Mouse (Mus musculus) heart, embryonic 14.5 days (tissue): ENCODE results near the gene Col7a1. TPM values are rescaled to one million over a fixed set of nuclear protein-coding genes. Genes with fewer than 3 reads are reported as not detected.

Experiments
- ATAC-seq: fragments of 200-750 bp; cut with Nextera tagmentation; 2 replicates; pipeline ENCODE4 v1.8.0; 2017; ENCODE audit warnings: low read depth, moderate TSS enrichment; ENCODE audit not compliant: insufficient number of reproducible peaks, insufficient read depth, low FRiP score
- H3K27ac ChIP-seq, 2 experiments: fragments of 200-500 bp in 1 of 2; fragments of 300-500 bp in 1 of 2; sonication (generic) in 1 of 2; replicated peaks in 1 of 2; 2 replicates each; pipeline ENCODE4 v1.5.1; 2012 to 2014; ENCODE audit warnings: low read depth in 2 of 2, low read length in 2 of 2, control low read depth in 1 of 2, mild to moderate bottlenecking in 1 of 2, mixed read lengths in 1 of 2; ENCODE audit not compliant: control insufficient read depth in 1 of 2, insufficient read depth in 1 of 2
- H3K27me3 ChIP-seq: fragments of 300-500 bp; sonication (generic); 2 replicates; pipeline ENCODE4 v1.6.1; 2014; ENCODE audit warnings: mild to moderate bottlenecking, low read length, control low read depth; ENCODE audit not compliant: control insufficient read depth, insufficient read depth
- H3K36me3 ChIP-seq: fragments of 300-500 bp; sonication (generic); 2 replicates; pipeline ENCODE4 v1.6.1; 2014; ENCODE audit warnings: mild to moderate bottlenecking, control low read depth, low read length, mixed read lengths; ENCODE audit not compliant: control insufficient read depth, insufficient read depth
- H3K4me1 ChIP-seq, 2 experiments: fragments of 200-500 bp in 1 of 2; fragments of 300-500 bp in 1 of 2; sonication (generic) in 1 of 2; 2 replicates each; pipeline ENCODE4 v1.6.1; 2012 to 2014; ENCODE audit warnings: low read length in 2 of 2, control low read depth in 1 of 2, mixed read lengths in 1 of 2; ENCODE audit not compliant: control insufficient read depth in 2 of 2, insufficient read depth in 2 of 2
- H3K4me2 ChIP-seq: fragments of 300-500 bp; sonication (generic); 2 replicates; pipeline ENCODE4 v1.6.1; 2014; ENCODE audit warnings: mild to moderate bottlenecking, low read length
- H3K4me3 ChIP-seq, 2 experiments: fragments of 200-500 bp in 1 of 2; fragments of 300-500 bp in 1 of 2; sonication (generic) in 1 of 2; 2 replicates each; pipeline ENCODE4 v1.5.1; 2012 to 2014; ENCODE audit warnings: low read length in 2 of 2, mild to moderate bottlenecking in 2 of 2, control low read depth in 1 of 2, low read depth in 1 of 2, moderate library complexity in 1 of 2; ENCODE audit not compliant: control insufficient read depth in 1 of 2, insufficient read depth in 1 of 2
- H3K9ac ChIP-seq: fragments of 300-500 bp; sonication (generic); 2 replicates; pipeline ENCODE4 v1.6.1; 2014; ENCODE audit warnings: mild to moderate bottlenecking, low read length
- H3K9me3 ChIP-seq: fragments of 300-500 bp; sonication (generic); 2 replicates; pipeline ENCODE4 v1.6.1; 2016; ENCODE audit warnings: low read length, control low read depth; ENCODE audit not compliant: control insufficient read depth
- WGBS: fragments of 180-500 bp; shearing (Covaris S2); extraction: QIAGEN DNeasy Blood & Tissue Kit; methylation state at CpG from one replicate; pipeline ENCODE4 v1.1.7; 2014; 5-methylcytosine and 5-hydroxymethylcytosine counted together
- polyA plus RNA-seq: library from polyadenylated mRNA; unstranded; fragments of >200 nt; fragmentation: Nextera tagmentation; extraction: Ambion mirVana; gene quantifications from 2 replicates; pipeline ENCODE4 v1.2.1, GENCODE M21; 2014

Gene Col7a1
- polyA plus RNA-seq, 1 experiment from 2014 or later = 0.72 TPM

GRCm38 (mm10) chr9:108987704-108988350, 34.4 kb downstream of the Col7a1 start:
- 19% methylated on average over 15 of the region's 15 CpGs for WGBS
- Histone ChIP-seq H3K27ac (no peak overlapping the region), H3K9ac (peak overlapping the region; percentile 50; the same call in 1 of the 2 replicates), H3K4me3 (peak overlapping the region in 1 of 2 experiments; percentile 16; a peak in 1 of 4 replicates), H3K27me3 (no peaks in the 10 kb centered on the region), H3K4me2 (peak overlapping the region; percentile 56), H3K36me3 (no peaks in the 10 kb centered on the region), H3K9me3 (no peaks in the 10 kb centered on the region), H3K4me1 (peaks cover 33 to 40% of the 10 kb centered on the region in 2 experiments)
- ATAC-seq = no peak

- WGBS = 63% methylated on average over 4 of the region's 4 CpGs
- no peak overlapping the region for H3K9ac ChIP-seq
- peaks cover 33 to 43% of the 10 kb centered on the region in 2 experiments for H3K4me1 ChIP-seq
Observed at GRCm38 (mm10) chr9:108989802-108990461, 36.5 kb downstream of the Col7a1 start.

GRCm38 (mm10) chr9:108990462-108990820, 37.1 kb downstream of the Col7a1 start:
- no peaks in the 10 kb centered on the region for H3K27me3 ChIP-seq
- no peak overlapping the region for H3K9ac ChIP-seq
- H3K36me3 ChIP-seq = no peaks in the 10 kb centered on the region
- no peak overlapping the region for H3K4me3 ChIP-seq
- WGBS = 87% methylated on average over 7 of the region's 7 CpGs
- H3K4me2 ChIP-seq = no peak overlapping the region
- no peaks in the 10 kb centered on the region for H3K9me3 ChIP-seq
- H3K27ac ChIP-seq = peak overlapping the region; percentile 16 to 86; a peak in 3 of 4 replicates
- peaks cover 33 to 43% of the 10 kb centered on the region in 2 experiments for H3K4me1 ChIP-seq
- no peak for ATAC-seq

More at GRCm38 (mm10) chr9:108989802-108990461, 36.5 kb downstream of the Col7a1 start:
- H3K27ac ChIP-seq = peak overlapping the region; percentile 21 to 86; a peak in 3 of 4 replicates
- no peak overlapping the region for H3K4me3 ChIP-seq
- no peak for ATAC-seq
- no peaks in the 10 kb centered on the region for H3K36me3 ChIP-seq
- no peaks in the 10 kb centered on the region for H3K9me3 ChIP-seq
- no peaks in the 10 kb centered on the region for H3K27me3 ChIP-seq
- peak overlapping the region; percentile 11; the same call in 1 of the 2 replicates for H3K4me2 ChIP-seq

- H3K9me3 ChIP-seq = no peaks in the 10 kb centered on the region
- peak within 1 kb of the TSS; percentile 86 to 88 for H3K27ac ChIP-seq
- H3K9ac ChIP-seq = peak within 1 kb of the TSS; percentile 72
- peak within 1 kb of the TSS; percentile 52 to 71 for H3K4me3 ChIP-seq
- H3K4me2 ChIP-seq = peak within 1 kb of the TSS; percentile 88
- under 1% methylated on average over 31 of the region's 31 CpGs for WGBS
- no peaks in the 10 kb centered on the region for H3K36me3 ChIP-seq
- peak; percentile 92 for ATAC-seq
- H3K4me1 ChIP-seq = peaks cover 33 to 43% of the 10 kb centered on the region in 2 experiments
- H3K27me3 ChIP-seq = no peaks in the 10 kb centered on the region
Observed at GRCm38 (mm10) chr9:108991428-108992084, 38.2 kb downstream of the Col7a1 start, which contains the start of gene Pfkfb4. Gene Pfkfb4 (plus strand): TSS chr9:108991778.

GRCm38 (mm10) chr9:108992085-108992469, 38.7 kb downstream of the Col7a1 start:
- Histone ChIP-seq H3K9me3 (no peaks in the 10 kb centered on the region), H3K36me3 (no peaks in the 10 kb centered on the region), H3K4me3 (peak overlapping the region; percentile 52 to 71), H3K9ac (peak overlapping the region; percentile 70), H3K27ac (no peak overlapping the region), H3K4me1 (peaks cover 33 to 43% of the 10 kb centered on the region in 2 experiments), H3K4me2 (peak overlapping the region; percentile 88), H3K27me3 (no peaks in the 10 kb centered on the region)
- ATAC-seq = no peak
- WGBS = 13% methylated on average over 18 of the region's 18 CpGs

GRCm38 (mm10) chr9:108992620-108993361, 39.4 kb downstream of the Col7a1 start:
- H3K27me3 ChIP-seq = no peaks in the 10 kb centered on the region

GRCm38 (mm10) chr9:108996411-108996810, 43.0 kb downstream of the Col7a1 start:
- Histone ChIP-seq H3K27me3 (no peaks in the 10 kb centered on the region), H3K36me3 (no peaks in the 10 kb centered on the region), H3K4me3 (no peak overlapping the region), H3K4me1 (peaks cover 4 to 9% of the 10 kb centered on the region in 2 experiments; a peak in 3 of 4 replicates), H3K9ac (no peak overlapping the region), H3K9me3 (no peaks in the 10 kb centered on the region), H3K4me2 (no peak overlapping the region), H3K27ac (no peak overlapping the region)
- ATAC-seq = no peak
- 53% methylated on average over 9 of the region's 9 CpGs for WGBS

More at GRCm38 (mm10) chr9:108992620-108993361, 39.4 kb downstream of the Col7a1 start:
- H3K4me3 ChIP-seq = no peak overlapping the region; a peak in 1 of 4 replicates
- no peak overlapping the region for H3K9ac ChIP-seq
- no peak overlapping the region for H3K27ac ChIP-seq
- 59% methylated on average over 9 of the region's 9 CpGs for WGBS
- peak overlapping the region; percentile 88; the same call in 1 of the 2 replicates for H3K4me2 ChIP-seq
- peaks cover 31 to 42% of the 10 kb centered on the region in 2 experiments for H3K4me1 ChIP-seq
- H3K9me3 ChIP-seq = no peaks in the 10 kb centered on the region
- H3K36me3 ChIP-seq = no peaks in the 10 kb centered on the region
- ATAC-seq = no peak
